Mouse (Mus musculus) adrenal gland, postnatal 10 days (tissue): ENCODE results near the gene Mrpl47. TPM values are rescaled to one million over a fixed set of nuclear protein-coding genes. Genes with fewer than 3 reads are reported as not detected.
"Not testable (repeated sequence)": the region's sequence is repeated elsewhere in the genome, so short reads cannot be mapped to it uniquely, and the experiment has no call there.

Experiments used
- DNase-seq: peaks from one replicate; pipeline ENCODE4 v3.0.0; 2021; ENCODE audit warnings: mixed read lengths
- long read RNA-seq, 2 experiments: library from polyadenylated mRNA; stranded (forward); transcript quantifications; one replicate each; pipeline ENCODE4 v2.0.0; 2021
- total RNA-seq, 2 experiments: library from RNA; stranded (reverse); gene quantifications; 2 replicates each; pipeline ENCODE4 v1.2.3; 2021

Gene Mrpl47
- total RNA-seq: 10 to 100 TPM; 42.7 to 49.3 TPM
- long read RNA-seq, experiment 1, transcript Mrpl47-201 (7 exons, 3,364 nt): major isoform, 42 of 47 reads
- long read RNA-seq, experiment 1, partial matches to known transcripts: 1 of 47 reads
- long read RNA-seq, experiment 1, other reads (novel, unspliced or antisense): 4 of 47 reads
- long read RNA-seq, experiment 2, transcript Mrpl47-201 (7 exons, 3,364 nt): major isoform, 37 of 40 reads
- long read RNA-seq, experiment 2, partial matches to known transcripts: 0 of 40 reads
- long read RNA-seq, experiment 2, other reads (novel, unspliced or antisense): 3 of 40 reads

DNA sequence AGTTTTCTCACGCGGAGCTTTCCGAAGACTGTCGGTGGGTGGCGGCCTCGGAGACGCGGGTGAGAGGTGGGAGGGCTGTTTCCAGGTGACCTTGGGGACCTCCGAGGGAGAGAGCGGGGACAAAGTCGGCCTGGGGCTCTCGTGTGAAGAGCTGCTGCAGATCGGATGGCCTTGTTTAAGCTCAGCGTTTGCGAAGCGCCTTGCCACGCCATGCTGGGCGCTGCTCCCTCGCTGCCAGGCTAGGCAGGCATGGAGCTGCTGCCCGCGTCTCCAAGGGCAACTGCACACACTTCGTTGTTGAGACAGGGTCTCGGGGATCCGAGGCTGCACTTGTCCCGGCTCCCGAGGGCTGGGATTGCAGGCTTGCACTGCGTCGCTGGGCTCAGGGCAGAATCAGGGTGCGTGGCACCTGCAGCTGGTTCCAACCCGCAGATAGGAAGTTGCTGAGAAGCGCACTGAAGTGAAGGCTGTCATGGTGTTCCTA is at the start of gene Mrpl47:
Gene Mrpl47, minus strand, starts transcription at position 434 of the 484 bp plus-strand sequence.
- no peak for DNase-seq

DNA sequence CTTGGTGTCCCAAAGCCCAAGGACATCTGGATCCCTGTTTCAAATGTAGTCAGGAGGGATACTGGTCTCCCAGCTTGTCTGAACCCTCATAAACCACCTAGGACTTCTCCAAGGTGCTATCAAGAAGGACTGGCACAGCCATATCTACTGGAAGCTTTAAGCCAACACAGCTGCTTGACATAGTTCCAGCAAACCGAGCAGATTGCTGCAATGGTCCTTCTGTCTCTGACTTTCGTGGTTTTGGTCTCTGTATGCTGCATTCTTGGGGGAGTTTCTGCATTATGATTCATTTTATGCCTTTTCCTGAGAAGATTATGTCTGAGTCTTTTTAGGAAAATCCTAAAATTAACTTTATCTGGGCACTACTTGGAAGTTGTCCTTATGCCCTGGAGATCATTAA is 33.4 kb upstream of the Mrpl47 start:
- no peak for DNase-seq

- DNase-seq: no peak
Measured at GRCm38 (mm10) chr3:32763902-32764301, 26.5 kb upstream of the Mrpl47 start.

GRCm38 (mm10) chr3:32762962-32763361 is 25.6 kb upstream of the Mrpl47 start:
- no peak for DNase-seq

DNA sequence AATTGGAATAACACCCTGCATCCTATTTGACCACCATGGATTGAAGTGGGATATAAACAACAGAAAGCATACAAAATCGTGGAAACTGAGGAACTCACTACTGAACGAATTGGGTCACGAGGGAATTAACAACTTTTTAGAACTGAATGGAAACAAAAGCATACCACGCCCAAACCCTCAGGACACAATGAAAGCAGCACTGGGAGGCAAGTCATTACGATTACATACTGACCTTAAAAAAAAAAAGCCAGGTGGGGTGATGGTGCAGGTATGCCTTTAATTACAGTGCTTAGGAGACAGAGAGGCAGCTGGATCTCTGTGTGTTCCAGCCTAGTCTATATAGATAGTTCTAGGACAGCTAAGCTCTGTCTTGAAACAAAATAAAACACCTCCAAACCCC is 21.8 kb upstream of the Mrpl47 start:
- no peak for DNase-seq

GRCm38 (mm10) chr3:32754384-32754915 is 17.0 kb upstream of the Mrpl47 start:
- DNase-seq: no peak

DNA sequence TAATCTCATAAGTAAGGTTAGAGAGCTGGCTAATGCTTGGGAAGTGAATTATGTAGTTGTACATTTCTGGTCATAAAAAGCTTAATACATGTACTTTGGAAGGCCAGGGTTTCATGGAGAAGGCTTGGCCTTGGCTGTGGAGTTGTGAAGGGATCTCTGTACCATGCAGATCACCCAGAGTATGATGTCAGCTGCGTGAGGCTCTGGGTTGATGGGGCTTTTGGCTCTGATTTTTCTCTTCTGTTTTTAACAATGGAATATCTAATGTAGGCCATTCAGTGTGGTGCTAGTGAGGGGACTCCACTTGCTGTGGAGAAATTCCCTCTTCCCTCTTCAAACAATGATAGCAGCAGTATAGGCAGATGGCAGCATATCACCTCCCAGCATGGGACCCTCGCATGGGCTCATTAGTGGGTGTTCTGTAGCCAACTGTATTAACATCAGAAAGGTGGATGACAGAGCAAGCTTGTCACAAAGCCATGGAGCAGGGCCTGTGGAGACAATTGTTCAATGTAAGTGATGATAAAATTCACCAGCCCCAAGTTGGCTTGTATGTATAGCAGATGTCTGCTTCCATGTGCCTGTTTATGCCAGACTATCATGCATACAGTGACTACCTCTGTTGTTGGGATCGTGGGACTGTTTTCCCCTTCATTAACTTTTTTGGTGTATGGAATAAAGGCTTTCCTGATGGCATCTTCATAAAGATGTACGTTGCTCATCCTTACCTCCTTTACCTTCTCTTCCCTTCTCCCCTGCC is 12.6 kb upstream of the Mrpl47 start:
- no peak for DNase-seq

DNA sequence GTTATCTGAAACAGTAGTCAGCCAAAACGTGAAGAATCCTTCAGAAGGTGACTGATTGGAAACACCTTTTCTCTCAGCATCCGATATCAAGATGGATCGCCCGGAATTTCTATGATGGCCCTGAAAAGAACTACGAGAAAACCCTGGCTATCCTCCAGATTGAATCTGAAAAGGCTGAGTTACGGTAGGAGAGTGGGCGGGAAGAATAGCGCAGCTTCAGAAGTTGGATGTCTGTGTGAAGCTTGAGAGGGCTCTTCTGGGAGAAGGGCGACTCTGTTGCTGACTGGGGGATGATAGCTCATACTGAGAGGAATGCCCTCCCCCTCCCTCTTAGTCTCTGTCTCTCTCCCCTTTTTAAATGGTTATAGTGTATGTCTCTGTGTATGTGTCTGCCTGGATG is 11.0 kb upstream of the Mrpl47 start:
- no peak for DNase-seq

DNA sequence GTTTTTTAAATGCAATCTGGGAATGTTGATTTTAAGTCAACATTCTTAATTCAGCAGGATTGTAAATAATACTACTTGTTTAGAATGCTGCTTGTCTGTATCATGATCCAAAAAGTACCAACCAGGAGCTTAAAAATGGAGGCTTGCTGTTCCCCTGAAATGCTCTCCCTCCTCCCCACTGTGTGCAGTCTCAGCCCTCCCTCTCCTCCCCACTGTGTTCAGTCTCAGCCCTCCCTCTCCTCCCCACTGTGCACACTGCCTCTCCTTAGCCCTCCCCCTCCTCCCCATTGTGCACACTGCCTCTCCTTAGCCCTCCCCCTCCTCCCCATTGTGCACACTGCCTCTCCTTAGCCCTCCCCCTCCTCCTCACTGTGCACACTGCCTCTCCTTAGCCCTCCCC is 8.0 kb upstream of the Mrpl47 start:
- not testable (repeated sequence) for DNase-seq

DNA sequence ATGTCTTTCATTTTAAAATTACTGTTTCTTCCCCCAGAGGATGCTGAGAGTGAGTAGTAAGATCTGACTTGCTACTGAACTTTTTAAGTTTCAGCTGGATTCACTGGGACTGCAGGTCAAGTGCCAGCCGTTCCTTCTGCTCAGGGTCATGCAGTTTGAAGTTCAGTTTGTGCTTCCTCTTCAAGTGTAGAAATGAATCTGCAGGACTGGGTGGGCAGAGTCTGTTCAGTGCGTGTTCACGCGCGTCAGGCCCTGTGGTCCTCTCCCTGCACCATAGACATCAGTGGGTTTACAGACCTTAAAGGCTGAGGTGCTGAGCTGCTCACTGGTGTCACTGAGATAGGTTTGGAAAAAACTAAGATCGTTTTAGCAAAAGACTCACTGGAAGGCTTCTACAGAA is 7.6 kb upstream of the Mrpl47 start:
- no peak for DNase-seq

DNA sequence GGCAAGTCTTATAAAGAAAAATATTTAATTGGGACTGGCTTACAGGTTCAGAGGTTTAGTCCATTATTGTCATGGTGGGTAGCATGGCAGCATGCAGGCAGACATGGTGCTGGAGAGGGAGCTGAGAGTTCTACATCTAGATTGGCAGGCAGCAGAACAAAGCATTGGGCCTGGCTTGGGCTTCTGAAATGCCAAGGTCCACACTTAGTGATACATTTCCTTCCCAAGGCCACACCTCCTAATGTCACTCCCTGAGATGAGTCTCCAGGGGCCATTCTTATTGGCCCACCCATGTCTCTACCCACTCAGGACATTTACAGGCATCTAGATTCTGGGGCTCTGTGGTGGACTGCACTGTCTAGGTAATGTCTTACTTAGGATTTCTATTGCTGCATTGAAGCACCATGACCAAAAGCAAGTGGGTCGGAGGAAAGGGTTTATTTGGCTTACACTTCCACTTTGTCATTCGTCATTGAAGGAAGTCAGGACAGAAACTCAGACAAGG is 4.9 kb upstream of the Mrpl47 start:
- peak; percentile 22 for DNase-seq

DNA sequence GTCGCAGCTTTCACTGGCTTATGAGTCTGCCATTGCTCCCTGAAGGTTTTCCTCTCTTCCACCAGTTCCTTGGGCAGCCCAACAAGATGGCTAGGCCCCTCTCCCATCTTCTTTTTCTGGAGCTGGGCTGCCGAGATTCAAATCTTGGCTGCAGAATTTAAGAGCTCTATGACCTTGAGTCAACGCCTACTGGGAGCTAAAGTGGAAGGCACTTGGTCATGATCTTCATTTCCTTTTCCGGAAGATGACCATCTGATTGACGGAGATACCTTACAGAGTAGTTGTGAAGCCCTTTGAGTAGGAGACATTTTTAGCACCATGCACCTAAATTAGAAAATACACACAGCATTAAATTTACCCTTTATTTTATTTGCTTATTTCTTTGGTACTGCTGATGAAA is 1.1 kb upstream of the Mrpl47 start:
- DNase-seq: no peak

DNA sequence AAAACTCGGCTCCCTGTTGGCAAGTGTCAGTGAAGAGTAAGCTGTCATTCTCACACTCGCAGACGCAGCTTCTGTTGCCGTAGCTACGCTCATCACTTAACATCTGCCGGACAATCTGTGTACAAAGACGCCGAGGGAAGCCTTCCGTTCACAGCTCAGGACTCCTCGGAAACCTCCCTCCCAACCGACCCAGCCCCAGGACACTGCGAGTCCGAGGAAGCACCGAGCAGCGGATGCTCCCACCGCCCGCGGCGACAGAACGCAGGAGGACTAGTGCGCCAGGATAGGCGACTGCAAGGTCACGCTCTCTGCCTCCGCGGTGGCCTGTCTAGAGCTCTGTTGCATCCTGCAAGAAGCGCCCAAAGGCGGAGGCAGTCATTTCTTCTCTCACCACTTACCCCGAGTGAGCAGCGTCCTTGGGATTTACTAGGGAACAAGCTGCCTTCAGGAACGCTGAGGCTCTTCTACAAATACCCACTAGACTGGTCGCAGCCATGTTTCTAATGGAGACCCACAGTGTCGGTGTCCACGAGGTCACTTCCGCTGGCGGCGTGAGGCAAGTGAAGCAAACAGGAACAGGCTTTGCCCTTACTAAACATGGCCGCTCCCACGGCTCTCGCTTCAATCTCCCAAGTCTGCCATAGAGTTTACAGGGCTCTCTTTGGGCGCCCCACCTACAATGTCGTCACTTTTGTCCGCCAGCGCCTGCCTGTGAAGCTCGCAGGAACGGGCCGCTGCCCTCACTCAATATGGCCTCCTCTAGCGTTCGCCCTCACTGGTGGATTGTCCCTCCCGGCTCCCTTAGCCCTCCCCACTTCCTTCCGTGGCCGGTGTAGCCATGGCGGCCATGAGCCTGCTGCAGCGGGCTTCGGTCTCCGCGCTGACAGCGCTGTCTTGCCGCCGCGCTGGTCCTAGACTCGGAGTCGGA is 897 bp downstream of the Mrpl47 start, which contains the start of gene Ndufb5:
Gene Ndufb5, plus strand, starts transcription at position 747 of the 928 bp plus-strand sequence.
- DNase-seq: peak; percentile 98

GRCm38 (mm10) chr3:32727861-32728260 is 9.5 kb downstream of the Mrpl47 start:
- no peak for DNase-seq

DNA sequence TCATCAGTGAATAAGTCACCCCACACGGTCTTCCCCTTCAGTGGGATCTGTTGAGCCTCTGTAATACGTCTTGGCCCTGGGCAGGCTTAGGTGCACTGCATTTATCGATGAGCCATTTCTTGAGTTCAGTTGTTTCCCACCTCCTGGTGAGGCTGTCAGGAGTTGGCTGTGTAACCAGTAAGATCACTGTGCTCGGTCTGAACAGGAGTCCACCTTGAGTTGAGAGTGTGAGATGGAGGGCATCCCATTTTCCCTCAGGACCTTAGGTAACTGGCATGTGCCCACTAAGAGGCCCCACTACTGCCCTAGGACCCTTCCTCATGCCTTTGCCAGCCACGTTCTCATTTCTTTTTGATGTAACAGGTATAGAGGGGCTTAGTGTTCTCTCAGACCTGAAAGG is 11.5 kb downstream of the Mrpl47 start:
- no peak for DNase-seq

GRCm38 (mm10) chr3:32724191-32724590 is 13.2 kb downstream of the Mrpl47 start:
- DNase-seq: no peak

DNA sequence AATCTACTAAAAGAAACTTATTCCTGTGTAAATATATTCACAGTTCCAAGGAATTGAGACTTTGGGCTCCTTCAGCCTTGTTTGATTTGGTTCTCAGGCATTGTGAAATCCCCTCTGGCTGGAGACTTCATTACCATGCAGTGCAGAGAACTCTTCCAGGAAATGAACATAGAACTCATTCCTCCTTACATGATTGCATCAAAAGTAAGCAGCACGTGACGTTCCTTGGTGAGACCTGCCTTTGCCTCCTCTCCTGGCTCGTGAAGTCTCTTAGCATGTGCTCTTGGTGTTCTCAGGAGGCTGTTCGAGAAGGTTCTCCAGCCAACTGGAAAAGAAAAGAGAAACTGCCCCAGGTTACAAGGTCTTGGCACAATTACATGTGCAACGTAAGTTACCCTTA is 19.1 kb downstream of the Mrpl47 start:
- DNase-seq: no peak

GRCm38 (mm10) chr3:32717403-32717802 is 20.0 kb downstream of the Mrpl47 start:
- not testable (repeated sequence) for DNase-seq

GRCm38 (mm10) chr3:32713711-32714110 is 23.7 kb downstream of the Mrpl47 start:
- no peak for DNase-seq

DNA sequence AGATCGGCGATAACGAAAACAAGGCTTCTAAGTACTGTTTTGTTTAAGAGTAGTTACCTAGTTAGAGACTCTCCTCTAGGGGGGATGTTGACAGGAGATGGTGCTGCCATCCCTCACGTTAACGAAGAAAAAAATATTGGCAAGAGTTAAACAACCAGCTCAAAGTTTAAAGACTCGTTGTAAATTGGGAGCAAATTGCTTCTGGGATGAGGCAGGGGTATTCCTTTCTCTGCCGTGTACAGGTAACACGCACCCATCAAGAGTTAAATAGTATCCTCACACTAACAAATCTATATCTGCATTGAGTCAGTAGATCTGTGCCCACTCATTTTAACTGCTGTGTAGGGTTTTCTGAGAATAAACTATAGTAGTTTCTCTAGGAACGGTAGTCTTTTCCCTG is 28.0 kb downstream of the Mrpl47 start:
- no peak for DNase-seq

GRCm38 (mm10) chr3:32708368-32709231 is 28.8 kb downstream of the Mrpl47 start:
- DNase-seq: peak; percentile 99
